Mouse (Mus musculus) adrenal gland, postnatal 14 days (tissue): ENCODE results near the gene Col6a1. TPM values are rescaled to one million over a fixed set of nuclear protein-coding genes. Genes with fewer than 3 reads are reported as not detected.

Source experiments
- DNase-seq: peaks from one replicate; pipeline ENCODE4 v3.0.0; 2021; ENCODE audit warnings: mixed read lengths
- total RNA-seq: library from RNA; stranded (reverse); gene quantifications from 2 replicates; pipeline ENCODE4 v1.2.3, GENCODE M21; 2021

Col6a1 gene
- total RNA-seq, 1 experiment from 2014 or later, result 261 TPM

GRCm38 (mm10) chr10:76724231-76724736, 1.7 kb downstream of the Col6a1 start:
- DNase-seq, result no peak

- DNase-seq, result no peak
Measured at GRCm38 (mm10) chr10:76722751-76723450, 3.1 kb downstream of the Col6a1 start.

GRCm38 (mm10) chr10:76721746-76722145, 4.2 kb downstream of the Col6a1 start:
- DNase-seq, result no peak

GRCm38 (mm10) chr10:76721216-76721615, 4.8 kb downstream of the Col6a1 start:
- DNase-seq, result no peak

- no peak for DNase-seq
Measured at GRCm38 (mm10) chr10:76717631-76718030, 8.3 kb downstream of the Col6a1 start.

- no peak for DNase-seq
Measured at GRCm38 (mm10) chr10:76717026-76717425, 8.9 kb downstream of the Col6a1 start.

- no peak for DNase-seq
Measured at GRCm38 (mm10) chr10:76714303-76714702, 11.7 kb downstream of the Col6a1 start.

- no peak for DNase-seq
Measured at GRCm38 (mm10) chr10:76712500-76712899, 13.5 kb downstream of the Col6a1 start.

- DNase-seq, result no peak
Measured at GRCm38 (mm10) chr10:76711331-76711730, 14.6 kb downstream of the Col6a1 start.

- DNase-seq, result no peak
Measured at GRCm38 (mm10) chr10:76708465-76708864, 17.5 kb downstream of the Col6a1 start.

- no peak for DNase-seq
Measured at GRCm38 (mm10) chr10:76707584-76707983, 18.4 kb downstream of the Col6a1 start.

GRCm38 (mm10) chr10:76707001-76707400, 19.0 kb downstream of the Col6a1 start:
- no peak for DNase-seq

- DNase-seq, result no peak
Measured at GRCm38 (mm10) chr10:76704358-76704757, 21.6 kb downstream of the Col6a1 start.

GRCm38 (mm10) chr10:76701446-76701845, 24.5 kb downstream of the Col6a1 start:
- DNase-seq, result no peak

- DNase-seq, result no peak
Measured at GRCm38 (mm10) chr10:76699816-76700215, 26.2 kb downstream of the Col6a1 start.

GRCm38 (mm10) chr10:76695283-76695885, 30.6 kb downstream of the Col6a1 start:
- no peak for DNase-seq

GRCm38 (mm10) chr10:76694765-76695164, 31.2 kb downstream of the Col6a1 start:
- peak; percentile 21 for DNase-seq

GRCm38 (mm10) chr10:76693446-76693845, 32.5 kb downstream of the Col6a1 start:
- DNase-seq, result no peak

GRCm38 (mm10) chr10:76685451-76686017, 40.4 kb downstream of the Col6a1 start:
- no peak for DNase-seq

GRCm38 (mm10) chr10:76683977-76684376, 42.0 kb downstream of the Col6a1 start:
- no peak for DNase-seq

- DNase-seq, result no peak
Measured at GRCm38 (mm10) chr10:76683461-76683860, 42.5 kb downstream of the Col6a1 start.

- no peak for DNase-seq
Measured at GRCm38 (mm10) chr10:76681882-76682281, 44.1 kb downstream of the Col6a1 start.
